Mouse (Mus musculus): ENCODE data around the gene 1700001C02Rik. TPM values are rescaled to one million over a fixed set of nuclear protein-coding genes. Genes with fewer than 3 reads are reported as not detected.

1700001C02Rik gene
- not detected in 2 replicates for total RNA-seq (2021)
- long read RNA-seq, experiment 1 = 0 reads
- long read RNA-seq, experiment 2 = 0 reads

DNA sequence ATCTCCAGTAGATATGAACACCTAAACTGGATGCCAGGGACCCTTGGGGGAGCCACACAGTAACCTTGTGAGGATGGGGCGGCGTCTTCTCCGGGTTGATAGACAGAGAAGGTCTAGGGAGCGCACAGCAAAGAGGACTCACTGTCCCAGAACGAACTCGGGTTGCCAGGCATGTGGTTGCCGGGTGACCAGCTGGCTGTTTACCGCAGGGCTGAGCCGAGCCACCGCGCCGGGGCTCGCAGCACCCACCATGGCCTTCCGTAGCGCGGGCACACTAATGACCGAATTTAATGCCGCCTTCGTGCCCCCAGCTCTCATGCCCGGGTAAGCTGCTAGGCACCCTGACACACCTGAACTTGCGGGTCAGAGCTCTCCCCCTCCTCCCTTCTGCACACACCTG is at the start of gene 1700001C02Rik:
Gene 1700001C02Rik, plus strand, starts transcription at position 187 of the 400 bp plus-strand sequence.
- peak; percentile 32 for DNase-seq

DNA sequence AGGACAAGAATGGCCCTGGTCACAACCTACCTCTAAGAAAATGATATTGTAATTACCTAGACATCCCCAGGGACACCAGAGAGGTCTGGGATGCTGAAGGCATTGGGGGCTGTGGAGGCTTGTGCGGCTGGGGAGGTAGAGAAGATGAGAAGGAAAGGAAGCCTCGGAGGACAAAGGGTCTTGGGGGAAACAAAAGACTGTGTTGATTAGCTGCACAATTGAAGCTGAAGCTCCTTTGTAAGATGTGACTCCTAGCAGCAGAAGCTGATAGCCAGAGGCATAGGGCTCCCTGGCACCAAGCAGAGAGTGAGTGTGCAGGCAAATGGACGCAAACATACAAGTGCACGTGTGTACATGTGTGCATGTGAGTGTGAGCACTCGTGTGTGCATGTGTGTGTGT is 49.2 kb upstream of the 1700001C02Rik start:
- no peak for DNase-seq

DNA sequence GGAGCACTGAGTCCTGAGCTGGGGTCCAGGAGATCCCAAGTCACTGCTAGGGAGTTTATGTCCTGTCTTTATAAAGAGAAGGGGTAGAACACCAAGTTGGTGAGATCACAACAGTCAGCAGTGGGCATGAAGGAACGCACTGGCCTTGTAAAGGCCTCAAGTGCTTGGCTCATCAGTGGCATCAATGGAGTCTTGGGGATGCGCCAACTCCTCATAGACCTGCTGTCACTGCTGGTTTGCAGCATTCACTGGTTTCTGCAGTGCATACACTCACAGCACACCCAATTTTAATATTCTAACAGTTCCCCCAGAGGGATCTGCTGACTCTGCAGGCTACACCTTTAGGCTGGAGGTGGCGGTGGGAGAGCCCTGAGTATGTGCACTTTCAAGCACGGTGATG is 42.7 kb upstream of the 1700001C02Rik start:
- no peak for DNase-seq

DNA sequence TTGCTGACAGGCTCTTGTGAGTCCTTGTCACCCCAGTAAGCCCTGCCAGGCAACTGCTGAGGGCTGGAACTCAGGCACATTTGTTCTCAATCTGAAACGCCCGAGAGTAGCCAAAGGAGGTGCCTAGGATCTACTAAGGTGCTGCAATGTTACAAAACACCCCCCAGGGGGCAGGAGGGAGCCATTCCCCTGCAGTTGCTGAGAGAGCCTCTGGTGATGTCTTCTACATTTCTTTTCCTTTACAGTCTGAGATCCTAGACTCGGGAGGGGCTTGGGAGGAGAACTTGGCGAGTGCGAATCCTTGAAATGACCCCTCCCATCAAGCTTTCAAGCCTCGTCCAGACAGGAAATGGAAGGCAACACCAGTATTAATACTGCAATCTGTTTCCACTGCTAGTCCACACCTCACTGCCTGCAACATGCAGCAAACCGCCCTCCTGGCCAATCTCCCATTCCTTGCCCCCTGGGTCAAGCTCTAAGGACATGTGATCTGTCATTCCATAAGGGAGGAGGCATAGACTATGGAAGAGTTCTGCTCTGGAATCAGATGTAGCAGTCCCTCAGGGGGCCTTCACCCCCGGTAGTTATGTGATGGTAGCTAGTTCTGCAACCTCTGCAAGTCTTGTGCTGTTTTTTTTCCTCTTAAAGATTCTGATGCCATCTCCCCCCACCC is 42.1 kb upstream of the 1700001C02Rik start:
- peak; percentile 79 for DNase-seq

DNA sequence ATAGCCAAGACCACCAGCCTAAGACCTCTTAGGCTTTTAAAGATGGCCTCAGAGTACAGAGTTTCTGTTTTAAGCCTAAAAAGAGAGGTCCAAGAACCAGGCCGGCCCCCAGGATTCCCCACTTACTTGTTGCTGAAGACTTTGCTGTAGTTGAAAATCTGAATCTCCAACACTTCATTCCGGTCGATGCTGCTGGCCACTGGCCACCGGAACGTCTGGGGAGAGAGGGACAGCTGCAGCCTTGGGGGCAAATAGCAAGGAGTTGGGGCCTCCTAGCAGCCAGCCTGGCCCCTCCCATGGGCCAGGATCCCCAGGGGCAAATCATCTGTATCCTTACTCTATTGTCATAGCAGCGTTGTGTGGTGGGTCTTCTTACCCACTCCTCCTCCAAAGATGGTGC is 38.4 kb upstream of the 1700001C02Rik start:
- DNase-seq = no peak

DNA sequence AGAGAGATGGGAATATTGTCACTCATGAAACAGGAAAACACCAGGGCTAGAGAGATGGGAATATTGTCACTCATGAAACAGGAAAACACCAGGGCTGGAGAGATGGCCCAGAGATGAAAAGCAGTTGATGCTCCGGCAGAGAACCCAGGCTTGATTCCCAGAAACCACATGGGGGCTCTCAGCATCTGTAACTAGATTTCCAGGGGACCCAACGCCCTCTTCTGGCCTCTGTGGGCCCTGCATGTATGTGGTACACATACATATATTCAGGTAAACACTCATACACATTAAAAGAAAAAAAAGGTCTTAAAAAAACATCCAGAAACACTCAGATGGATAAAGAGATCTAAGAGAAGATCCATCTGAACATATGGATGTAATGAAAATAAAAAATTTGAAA is 26.9 kb upstream of the 1700001C02Rik start:
- DNase-seq = no peak

DNA sequence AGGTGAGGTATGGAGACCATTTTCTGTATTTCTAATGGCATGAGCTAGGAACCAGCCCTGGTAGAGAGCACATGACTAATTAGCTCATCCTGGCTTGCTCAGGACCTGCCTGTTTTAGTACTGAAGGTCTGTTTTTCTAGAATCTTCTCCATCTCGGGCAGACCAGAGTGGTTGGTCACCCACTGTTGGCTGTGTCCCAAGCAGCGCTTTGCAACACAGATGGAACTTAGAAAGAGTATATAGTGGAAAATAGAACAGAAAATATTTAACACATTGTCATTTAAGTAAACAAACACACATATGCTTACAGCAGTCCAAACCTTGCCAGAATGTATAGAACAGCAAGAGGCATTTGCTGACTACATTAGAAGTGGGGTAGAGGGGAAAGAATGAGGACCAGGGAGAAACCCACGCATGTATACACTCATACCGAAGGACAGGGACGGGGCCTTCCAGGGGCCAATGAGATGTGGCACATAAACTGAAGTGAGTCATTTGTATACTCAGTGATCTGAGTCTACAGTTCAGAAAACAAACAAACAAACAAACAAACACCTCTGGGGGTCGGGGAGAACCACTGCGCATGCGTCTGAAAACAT is 25.4 kb upstream of the 1700001C02Rik start:
- DNase-seq = no peak

DNA sequence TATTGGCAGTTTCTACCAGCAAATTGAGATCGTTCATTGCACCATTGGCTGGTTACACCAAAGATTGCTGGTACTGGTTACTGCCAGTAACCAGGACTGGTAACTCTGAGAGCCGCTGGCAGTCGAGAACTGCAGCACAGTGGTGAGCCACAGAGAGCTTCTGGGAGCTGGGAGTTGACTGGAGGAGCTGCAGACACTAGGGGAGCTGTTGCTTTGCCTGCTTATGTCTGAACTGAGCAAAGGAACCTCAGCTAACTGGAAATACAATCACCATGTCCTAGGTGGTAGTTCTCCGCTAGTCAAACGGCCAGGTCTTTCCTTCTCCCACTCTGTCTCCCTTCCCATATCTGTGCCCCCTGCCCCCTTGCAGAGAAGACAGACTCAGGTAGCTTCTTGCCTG is 23.7 kb upstream of the 1700001C02Rik start:
- no peak for DNase-seq

DNA sequence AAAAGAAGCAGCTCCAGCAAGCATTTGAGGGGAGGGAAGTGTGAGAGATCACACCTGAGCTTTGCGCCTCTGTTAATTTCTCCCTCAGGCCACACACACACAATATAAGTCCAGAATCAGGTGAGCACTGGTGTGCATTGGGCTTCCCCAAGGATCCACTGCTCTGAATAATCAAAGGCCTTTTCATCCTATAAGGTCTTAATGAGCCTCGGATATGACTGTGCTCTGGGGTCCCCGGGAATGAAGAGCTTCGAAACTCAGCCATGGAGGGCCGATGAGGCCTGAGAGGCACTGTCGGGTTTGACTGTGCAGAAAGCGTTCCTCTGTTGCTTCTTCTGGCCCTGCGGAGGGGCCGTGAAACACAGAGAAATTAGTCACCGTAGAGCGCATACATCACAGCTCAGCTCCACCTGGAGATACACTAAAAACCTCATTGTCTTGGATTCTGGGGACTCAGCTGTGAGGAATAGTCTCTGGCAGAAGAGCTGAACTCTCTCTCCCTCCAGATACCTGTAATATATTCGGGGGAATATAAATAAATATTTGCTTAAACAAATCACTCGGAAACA is 21.4 kb upstream of the 1700001C02Rik start:
- DNase-seq = no peak

DNA sequence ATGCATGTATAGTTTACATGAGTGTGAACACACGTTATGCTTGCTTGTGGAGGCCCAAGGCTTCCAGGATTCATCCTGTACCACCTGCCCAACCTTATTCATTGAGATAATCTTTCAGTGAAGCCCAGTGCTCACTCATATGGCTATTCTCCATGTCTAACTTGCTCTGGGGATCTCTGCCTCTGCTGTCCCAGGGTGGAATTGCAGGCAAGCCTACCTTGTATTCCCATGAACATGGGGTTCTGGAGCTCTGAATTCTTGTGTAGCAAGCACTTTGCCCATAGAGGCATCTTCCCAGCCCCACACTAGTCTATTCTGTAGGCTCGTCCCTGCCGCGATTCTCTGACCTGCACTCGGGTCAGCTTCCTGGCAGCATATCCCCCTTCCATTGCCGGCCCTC is 9.8 kb upstream of the 1700001C02Rik start:
- peak; percentile 13 for DNase-seq

DNA sequence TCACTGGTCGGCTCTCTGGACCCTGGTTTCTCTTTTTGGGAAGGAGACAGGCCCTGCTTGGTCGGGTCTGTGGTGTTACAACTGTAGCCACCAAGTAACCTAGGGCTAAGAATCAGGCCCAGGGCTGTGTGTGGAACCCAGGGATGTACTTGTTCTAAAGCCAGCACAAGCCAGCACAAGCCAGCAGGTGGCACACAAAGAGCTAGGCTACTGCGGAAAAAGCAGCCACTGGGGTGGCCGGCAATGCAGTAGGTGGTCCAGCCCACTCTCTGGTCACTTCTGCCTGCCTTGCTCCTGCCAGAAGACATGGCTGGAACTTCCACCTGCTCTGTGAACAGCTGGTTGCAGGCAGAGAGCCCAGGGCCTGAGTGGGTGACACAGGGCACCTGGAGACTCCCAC is 5.7 kb upstream of the 1700001C02Rik start:
- DNase-seq = no peak

DNA sequence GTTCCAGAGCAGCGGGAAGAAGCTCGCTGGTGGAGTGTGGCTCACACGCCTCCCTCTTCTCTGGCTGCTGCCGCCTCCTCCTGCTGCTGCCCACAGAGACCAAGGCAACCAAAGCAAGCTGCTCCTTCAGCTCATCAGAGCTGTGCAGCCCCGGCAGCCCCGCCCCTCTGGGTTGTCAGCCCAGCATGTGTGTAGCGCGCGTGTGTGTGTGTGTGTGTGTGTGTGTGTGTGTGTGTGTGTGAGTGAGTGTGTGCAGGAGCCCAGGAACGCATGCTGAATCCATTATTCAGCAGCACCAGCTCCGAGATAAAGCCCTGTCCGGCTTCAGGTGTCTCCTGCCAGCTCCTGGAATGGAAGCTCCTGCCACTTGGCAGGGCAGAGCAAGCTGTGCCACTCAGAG is 4.0 kb upstream of the 1700001C02Rik start, which contains the start of gene Otof:
Gene Otof, minus strand, starts transcription at position 112 of the 400 bp plus-strand sequence.
- DNase-seq = peak; percentile 58

DNA sequence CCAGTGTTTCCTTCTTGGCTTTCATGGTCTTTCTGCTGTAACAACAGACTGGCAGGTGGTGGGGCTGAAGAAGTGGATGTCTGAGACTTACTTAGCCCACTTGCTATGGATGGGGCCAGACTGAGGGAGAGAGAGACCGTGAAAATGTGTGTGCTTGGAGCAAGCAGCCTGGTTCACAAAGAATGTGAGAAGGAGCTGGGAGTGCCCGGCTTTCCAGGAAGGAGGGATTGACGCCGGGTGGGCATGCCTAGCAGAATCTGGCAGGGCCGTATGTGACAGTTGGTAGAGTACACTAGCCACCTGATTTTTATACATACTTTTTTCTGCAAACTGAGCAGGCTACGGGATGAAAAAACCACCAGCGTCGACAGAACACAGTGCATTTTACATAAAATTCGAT is 468 bp downstream of the 1700001C02Rik start:
- DNase-seq = no peak

DNA sequence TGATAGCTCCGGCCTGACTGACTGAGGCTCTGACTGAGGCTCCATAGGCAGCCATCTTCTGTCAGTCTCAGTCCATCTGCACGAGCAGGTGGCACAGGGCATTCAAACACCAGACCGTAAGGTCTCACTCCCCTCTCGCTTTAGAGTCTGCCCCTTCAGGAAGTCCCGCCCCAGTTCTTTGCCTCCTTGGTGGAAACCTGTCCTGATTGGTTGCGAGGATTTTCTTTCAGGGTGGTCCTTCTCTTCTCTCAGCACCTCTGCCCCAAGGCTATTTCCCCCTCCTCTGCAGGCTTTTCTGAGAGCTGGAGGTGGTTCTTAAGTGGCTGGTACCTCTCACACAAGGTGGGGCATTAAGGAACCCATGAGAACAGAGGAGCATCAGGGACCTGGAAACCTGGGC is 4.6 kb downstream of the 1700001C02Rik start:
- no peak for DNase-seq

DNA sequence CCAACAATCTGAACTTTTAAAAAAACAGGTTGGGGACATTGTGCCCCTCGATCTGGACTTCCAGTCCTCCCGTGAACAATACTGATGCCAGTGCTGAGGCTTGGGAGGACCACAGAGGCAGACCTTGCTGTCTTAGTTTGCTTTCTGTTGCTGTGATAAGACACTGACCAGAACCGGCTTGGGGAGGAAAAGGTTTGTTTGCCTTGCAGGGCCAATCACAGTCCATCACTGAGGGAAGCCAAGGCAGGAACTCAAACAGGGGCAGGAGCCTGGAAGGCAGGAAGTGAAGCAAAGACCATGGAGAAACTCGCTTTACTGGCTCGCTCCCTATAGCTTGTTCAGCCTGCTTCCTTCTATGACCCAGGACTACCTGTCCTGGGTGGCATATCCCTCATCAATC is 6.3 kb downstream of the 1700001C02Rik start:
- DNase-seq = no peak

DNA sequence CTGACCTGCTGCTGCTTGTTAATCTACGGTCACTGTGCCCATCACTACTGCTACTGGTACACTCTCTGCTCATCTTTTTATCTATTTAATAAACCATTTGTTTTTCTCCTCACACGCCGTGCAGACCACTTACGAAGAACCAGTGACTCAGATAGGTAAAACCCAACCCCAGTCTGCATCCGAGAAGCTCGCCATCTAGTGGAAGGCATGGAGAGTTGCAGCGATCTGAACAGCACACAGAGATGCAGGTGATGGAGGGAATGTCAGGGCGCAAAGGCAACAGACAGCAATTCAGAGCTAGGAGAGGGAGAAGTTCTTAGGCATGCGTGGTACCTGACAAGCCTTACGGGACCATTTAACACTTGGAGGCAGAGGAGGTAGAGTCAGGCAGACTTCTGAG is 10.7 kb downstream of the 1700001C02Rik start:
- peak; percentile 42 for DNase-seq

DNA sequence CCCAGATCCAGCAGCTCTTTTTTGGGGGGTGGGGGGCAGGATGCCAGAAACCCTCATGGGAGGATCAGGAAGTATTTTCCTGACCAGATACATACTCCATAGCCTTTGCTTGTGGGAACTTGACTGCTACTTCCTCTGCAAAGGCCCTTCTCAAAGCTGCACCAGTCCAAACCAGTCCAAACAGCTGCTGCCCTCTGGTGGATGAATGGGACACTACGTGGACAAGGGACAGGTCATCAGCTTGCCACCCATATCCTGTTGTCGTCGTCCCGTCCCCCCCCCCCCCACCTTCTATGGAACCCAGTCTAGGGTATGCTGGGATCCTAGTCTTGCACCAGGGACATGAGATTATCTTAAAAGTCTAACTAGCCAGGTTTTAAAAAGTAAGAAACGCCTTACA is 16.5 kb downstream of the 1700001C02Rik start:
- peak; percentile 84 for DNase-seq

DNA sequence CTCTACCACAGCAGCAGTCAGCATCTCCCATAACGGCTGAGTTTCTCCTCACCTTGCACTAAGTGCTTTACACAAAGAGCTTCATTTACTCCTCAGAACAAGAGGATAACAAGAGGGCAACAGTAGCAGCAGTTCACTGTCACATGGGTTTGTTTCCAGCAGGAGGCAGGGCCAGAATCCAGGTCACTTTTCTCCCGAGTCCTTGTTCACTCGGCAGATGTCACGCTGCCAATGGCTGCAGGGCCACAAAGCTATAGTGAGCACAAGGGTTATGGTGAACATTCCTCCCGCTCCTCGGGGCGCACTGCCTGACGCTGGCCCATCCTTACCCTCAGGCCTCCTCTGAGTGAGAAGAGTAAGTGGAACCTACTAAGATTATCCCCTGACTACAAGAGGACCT is 17.7 kb downstream of the 1700001C02Rik start:
- peak; percentile 39 for DNase-seq

DNA sequence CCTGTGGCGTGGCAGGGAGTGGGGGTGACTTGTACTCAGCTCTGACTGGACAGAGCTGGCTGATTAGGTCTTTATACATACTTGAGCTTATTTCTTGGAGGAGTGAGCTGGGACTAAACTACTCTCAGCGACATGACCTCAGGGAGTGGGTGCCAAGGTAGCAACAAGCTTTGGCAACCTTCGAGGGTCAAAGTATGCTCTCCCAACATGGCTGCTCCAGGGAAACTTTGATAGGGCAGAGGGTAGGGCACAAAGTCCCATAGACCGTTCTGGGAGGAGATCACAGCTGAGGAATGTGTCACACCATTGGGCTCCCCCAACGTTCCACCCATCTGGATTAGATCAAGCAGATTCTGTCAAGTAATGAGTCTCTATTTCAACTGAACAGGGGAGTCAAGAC is 18.7 kb downstream of the 1700001C02Rik start:
- peak; percentile 15 for DNase-seq

DNA sequence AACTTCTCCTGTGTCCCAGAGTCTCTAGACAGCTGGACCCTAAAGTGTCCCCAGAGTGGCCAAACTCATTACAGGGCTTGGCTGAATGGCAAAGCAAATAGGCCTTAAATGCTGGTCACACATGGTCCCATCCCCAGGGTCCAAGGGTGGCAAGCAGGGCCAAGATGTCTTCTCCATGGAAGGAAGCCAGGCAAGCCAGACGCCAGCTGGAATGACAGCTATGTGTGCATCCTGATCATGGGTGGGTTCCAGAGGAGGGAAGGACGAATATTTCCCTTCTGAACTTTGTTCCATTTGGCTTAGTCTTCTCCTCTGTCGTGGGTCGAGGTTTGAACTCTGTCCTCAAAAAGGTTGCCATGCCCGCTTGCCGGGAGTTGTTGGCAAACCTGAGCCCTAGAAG is 19.3 kb downstream of the 1700001C02Rik start:
- DNase-seq = peak; percentile 53

DNA sequence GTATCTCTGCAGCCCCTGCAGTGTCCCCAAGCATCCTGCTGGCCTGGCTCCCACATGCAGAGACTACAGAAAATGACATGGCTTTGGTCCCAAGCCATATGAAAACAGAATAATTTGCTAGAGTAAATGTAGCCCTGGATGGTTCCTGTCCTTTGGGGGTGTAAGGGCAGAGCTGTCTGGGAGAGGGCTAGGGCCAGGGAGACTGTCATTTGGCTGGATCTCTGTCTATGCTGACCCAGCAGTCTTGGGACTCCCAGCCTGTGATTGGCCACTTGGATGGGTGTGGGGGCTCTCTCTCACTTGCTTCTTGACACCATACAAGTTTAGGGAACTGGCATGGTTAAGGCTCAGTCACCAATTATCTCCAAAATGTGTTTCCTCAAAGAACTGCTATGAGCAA is 24.4 kb downstream of the 1700001C02Rik start:
- DNase-seq = no peak

DNA sequence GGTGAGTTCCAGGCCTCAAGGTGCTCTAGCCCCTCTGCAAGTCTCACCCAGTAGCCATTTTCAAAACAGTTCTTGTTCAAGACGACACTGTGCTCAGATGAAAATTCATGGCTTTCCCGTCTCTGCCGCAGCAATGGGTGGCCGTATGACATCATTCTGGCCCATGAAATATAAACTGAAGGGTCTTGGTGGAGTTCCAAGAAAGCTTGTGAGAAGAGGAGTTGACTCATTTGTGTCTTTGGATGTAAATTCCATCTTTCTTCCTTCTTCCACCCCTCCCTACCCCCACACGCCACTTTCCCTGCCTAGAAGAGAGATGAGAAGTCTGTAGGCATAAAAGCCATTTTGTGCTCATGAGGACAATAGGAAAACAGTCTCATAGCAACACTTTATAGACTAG is 25.0 kb downstream of the 1700001C02Rik start:
- DNase-seq = no peak

DNA sequence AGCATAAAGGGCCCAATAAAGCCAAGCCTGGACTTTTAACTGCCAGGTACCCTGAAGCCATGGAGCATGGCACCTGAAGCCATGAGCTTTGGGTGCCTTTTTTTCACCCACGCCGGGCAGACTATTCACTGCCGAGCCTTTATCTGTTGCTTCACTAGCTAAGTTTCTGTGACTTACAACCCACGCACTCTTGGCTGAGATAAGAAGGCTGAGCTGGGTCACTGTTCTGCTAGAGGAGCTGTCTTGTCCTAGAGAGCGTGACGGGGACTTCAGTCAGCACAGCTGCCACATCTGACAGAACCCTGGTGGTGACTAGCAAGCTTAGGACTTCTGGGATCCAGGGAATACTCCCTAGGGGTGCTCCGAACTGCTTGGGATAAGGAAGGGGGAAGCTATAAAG is 27.9 kb downstream of the 1700001C02Rik start:
- DNase-seq = no peak

DNA sequence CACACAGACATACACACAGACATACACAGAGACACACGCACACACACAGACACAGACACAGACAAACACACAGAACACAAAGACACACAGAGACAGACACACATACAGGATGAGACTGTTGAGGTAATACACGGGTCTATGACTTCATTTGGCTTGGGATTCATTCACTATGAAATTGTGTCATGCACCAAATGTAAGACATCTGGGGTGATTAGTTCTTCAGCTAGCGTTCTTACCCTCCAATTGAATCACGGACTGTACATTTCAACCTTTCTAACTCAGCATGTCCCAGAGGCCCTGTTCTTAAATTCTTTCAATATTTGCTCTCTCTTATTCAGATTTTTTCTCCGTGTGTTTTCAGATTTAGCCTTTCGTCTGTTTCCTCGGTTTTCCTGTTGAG is 28.8 kb downstream of the 1700001C02Rik start:
- no peak for DNase-seq

Data from adrenal gland, postnatal 14 days (tissue).